Mouse (Mus musculus) ovary, postnatal 10 days (tissue): ENCODE data around the gene Vmn2r92.
"Not testable (repeated sequence)": the region's sequence is repeated elsewhere in the genome, so short reads cannot be mapped to it uniquely, and the experiment has no call there.

Source experiments
- DNase-seq: peaks from one replicate; pipeline ENCODE4 v3.0.0; 2022; ENCODE audit warnings: low spot score

Vmn2r92 gene

DNA sequence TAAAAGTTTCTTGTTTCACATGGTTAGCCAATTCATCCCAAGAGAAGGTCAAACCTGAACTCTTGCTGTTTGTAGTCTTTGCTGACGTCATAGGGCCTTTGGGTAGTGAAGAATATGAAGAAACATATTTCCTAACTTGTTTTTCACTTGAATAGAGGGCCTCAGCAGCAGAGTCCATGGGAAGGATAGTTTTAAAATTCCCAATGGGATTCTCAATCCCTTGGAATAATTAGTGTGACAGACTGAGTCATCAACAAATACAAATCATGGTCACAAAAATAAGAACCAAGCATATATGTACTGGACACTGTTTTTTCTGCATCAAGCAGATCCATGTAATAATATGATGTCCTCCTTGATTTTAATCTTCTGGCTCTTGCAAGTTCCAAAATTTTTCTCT, at the start of gene Vmn2r92:
Gene Vmn2r92 (plus strand): TSS at position 301 of the 400 bp plus-strand sequence.
- not testable (repeated sequence) for DNase-seq

DNA sequence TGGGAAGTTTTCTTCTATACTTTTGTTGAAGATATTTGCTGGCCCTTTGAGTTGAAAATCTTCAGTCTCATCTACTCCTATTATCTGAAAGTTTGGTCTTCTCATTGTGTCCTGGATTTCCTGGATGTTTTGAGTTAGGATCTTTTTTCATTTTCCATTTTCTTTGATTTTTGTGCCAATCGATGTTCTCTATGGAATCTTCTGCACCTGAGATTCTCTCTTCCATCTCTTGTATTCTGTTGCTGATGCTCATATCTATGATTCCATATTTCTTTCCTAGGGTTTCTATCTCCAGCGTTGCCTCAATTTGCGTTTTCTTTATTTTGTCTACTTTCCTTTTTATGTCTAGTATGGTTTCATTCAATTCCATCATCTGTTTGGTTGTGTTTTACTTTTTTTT, 49.4 kb upstream of the Vmn2r92 start:
- DNase-seq = not testable (repeated sequence)

DNA sequence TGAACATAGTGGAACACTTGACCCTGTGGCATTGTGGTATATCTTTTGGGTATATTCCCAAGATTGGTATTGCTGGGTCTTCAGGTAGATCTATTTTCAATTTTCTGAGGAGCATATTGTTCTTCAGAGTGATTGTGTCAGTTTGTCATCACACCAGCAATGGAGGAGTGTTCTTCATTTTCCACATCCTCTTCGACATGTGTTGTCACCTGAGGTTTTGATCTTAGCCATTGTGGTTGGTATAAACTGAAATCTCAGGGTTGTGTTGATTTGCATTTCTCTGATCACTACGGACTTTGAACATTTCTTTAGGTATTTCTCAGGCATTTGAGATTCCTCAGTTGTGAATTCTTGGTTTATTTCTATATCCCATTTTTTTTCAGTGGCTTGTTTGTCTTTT, 9.5 kb downstream of the Vmn2r92 start:
- not testable (repeated sequence) for DNase-seq

DNA sequence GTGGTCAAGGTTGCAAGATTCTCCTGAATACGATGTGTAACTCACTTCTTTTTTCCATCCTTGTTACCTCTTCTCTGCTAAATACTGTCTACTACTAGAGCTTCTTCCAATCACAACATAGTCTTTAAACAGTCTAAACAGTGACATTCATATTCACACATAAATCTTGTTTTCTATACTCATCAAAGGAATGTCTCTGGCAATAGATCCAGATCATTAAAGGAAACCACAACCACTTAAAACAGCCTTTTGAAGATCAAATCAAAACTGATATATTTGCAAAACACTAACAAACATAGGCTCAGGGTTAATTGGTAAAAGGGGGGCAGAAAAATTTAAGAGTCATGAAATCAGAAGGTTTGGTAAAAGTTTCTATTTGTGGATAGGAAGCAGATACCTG, 38.0 kb downstream of the Vmn2r92 start:
- no peak for DNase-seq

DNA sequence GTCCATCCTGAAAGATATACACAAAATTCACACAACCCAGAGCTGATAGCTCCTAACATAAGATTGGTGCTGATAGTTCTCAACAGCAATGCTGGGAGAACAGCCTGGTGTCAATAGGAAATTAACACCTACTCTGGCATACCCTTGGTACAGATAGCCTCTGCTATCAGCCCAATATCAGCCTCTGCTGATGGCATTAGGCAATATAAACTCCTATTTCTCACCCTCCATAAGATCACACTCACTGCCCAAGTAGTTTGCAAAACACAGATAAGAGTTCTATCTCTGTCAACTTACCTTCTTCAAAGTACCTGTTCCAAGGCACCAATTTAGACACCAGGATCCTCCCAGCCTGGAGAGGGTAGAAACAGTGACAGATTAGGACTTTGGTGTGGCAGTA, 69.6 kb downstream of the Vmn2r92 start:
- no peak for DNase-seq

DNA sequence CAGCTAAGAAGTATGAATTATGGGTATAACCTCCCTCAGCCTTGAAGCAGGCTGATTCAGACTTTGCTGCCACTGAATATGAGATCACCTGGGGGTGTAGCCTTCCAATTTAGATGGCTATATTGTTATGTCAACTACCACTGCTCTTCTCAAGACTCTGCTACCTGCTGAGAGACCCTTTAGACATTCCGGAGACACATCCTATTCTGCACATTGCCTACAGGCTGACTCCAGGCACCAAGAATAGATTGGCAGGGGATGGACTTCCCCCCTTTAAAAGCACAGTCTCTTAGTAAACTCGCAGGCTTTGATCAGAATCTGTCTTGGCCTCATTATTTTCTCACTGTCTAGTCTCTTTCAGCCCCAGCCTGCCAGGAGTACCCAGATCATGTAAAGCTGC, 80.3 kb downstream of the Vmn2r92 start:
- DNase-seq = no peak

DNA sequence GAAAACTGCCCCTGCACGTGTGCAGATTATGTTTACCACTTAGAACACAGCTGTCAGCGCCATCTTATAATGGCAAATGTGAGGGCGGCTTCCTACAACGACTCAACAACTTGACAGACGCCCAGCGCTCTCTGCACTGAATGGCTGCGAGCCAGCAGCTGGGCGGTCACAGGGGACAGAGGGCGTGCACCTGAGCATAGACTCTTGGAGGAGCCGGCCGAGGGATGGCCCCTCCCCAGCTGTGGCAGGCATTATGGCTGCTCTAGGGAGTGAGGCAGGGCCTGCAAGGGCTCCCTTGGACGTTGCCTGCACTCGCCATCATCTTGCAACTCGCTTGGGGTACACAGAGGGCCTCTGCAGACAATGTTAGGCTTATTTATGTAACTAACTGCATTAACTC, 85.2 kb downstream of the Vmn2r92 start:
- DNase-seq = no peak
